Mouse (Mus musculus) lung, postnatal 0 days (tissue): ENCODE results near the gene Aebp1. TPM values are rescaled to one million over a fixed set of nuclear protein-coding genes. Genes with fewer than 3 reads are reported as not detected.
"Not testable (repeated sequence)": the region's sequence is repeated elsewhere in the genome, so short reads cannot be mapped to it uniquely, and the experiment has no call there.

Experiments used
- ATAC-seq: fragments of 200-750 bp; cut with Nextera tagmentation; 2 replicates; pipeline ENCODE4 v1.8.0; 2017; ENCODE audit warnings: moderate library complexity
- DNase-seq: peaks from one replicate; pipeline ENCODE4 v3.0.0-alpha.2; 2016; ENCODE audit warnings: low spot score
- H3K27ac ChIP-seq: fragments of 300-500 bp; sonication (generic); 2 replicates; pipeline ENCODE4 v1.5.1; 2014; ENCODE audit warnings: antibody characterized with exemption, mild to moderate bottlenecking, low read length, mixed read lengths
- H3K27me3 ChIP-seq: fragments of 300-500 bp; sonication (generic); replicated peaks from 2 replicates; pipeline ENCODE4 v1.6.1; 2014; ENCODE audit warnings: low read length, mixed read lengths; ENCODE audit not compliant: insufficient read depth
- H3K36me3 ChIP-seq: fragments of 300-500 bp; sonication (generic); 2 replicates; pipeline ENCODE4 v1.6.1; 2014; ENCODE audit warnings: low read length, mixed read lengths; ENCODE audit not compliant: insufficient read depth
- H3K4me1 ChIP-seq: fragments of 300-500 bp; sonication (generic); 2 replicates; pipeline ENCODE4 v1.6.1; 2014; ENCODE audit warnings: antibody characterized with exemption, low read depth, low read length, mixed read lengths; ENCODE audit not compliant: insufficient read depth
- H3K4me2 ChIP-seq: fragments of 300-500 bp; sonication (generic); replicated peaks from 2 replicates; pipeline ENCODE4 v1.6.1; 2014; ENCODE audit warnings: low read depth, mild to moderate bottlenecking, low read length, moderate library complexity, mixed read lengths
- H3K4me3 ChIP-seq: fragments of 300-500 bp; sonication (generic); 2 replicates; pipeline ENCODE4 v1.5.1; 2014; ENCODE audit warnings: low read depth, low read length
- H3K9ac ChIP-seq: fragments of 300-500 bp; sonication (generic); replicated peaks from 2 replicates; pipeline ENCODE4 v1.6.1; 2014; ENCODE audit warnings: low read depth, mild to moderate bottlenecking
- H3K9me3 ChIP-seq: fragments of 300-500 bp; sonication (generic); 2 replicates; pipeline ENCODE4 v1.6.1; 2016; ENCODE audit warnings: low read length, mixed read lengths
- CTCF ChIP-seq: IDR thresholded peaks from 2 replicates; pipeline ENCODE4 v1.5.1; 2016; ENCODE audit warnings: antibody characterized with exemption, mild to moderate bottlenecking
- EP300 ChIP-seq: IDR thresholded peaks from 2 replicates; pipeline ENCODE4 v1.6.1; 2016; ENCODE audit warnings: antibody characterized with exemption, mild to moderate bottlenecking, control low read depth
- WGBS: fragments of 180-500 bp; shearing (Covaris S2); extraction: QIAGEN DNeasy Blood & Tissue Kit; methylation state at CpG from one replicate; pipeline ENCODE4 v1.1.7; 2014; 5-methylcytosine and 5-hydroxymethylcytosine counted together
- polyA plus RNA-seq: library from polyadenylated mRNA; unstranded; fragments of >200 nt; fragmentation: Nextera tagmentation; extraction: Ambion mirVana; gene quantifications from 2 replicates; pipeline ENCODE4 v1.2.1, GENCODE M21; 2015

Gene Aebp1
- polyA plus RNA-seq, 1 experiment from 2014 or later = 22.3 TPM

DNA sequence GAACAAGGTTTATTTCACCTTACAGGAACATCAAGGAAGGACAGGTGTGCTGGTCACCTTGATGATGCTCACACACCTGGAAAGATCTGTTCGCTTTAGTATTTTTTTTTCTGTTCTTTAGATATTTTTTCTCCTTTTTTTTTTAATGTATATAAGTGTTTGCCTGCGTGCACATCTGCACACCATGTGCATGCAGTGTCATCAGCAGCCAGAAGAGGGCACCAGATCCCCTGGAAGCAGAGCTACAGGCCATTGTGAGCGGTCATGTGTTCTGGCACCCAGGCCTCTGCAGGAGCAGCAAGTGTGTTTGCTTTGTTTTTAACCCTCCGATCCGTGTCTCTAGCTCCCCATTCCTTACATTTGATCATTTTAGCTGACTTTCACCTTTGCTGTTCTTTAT, 18.2 kb downstream of the Aebp1 start:
- H3K9ac ChIP-seq = no peak overlapping the region
- H3K27ac ChIP-seq = no peak overlapping the region
- no peaks in the 10 kb centered on the region for H3K9me3 ChIP-seq
- TF ChIP-seq EP300 (no peak), CTCF (peak; percentile 78)
- DNase-seq = peak; percentile 75
- no peaks in the 10 kb centered on the region for H3K27me3 ChIP-seq
- no peak overlapping the region for H3K4me2 ChIP-seq
- ATAC-seq = no peak
- 48% methylated on average over 5 of the region's 5 CpGs for WGBS
- H3K36me3 ChIP-seq = no peaks in the 10 kb centered on the region
- H3K4me3 ChIP-seq = no peak overlapping the region
- H3K4me1 ChIP-seq = peaks cover 5% of the 10 kb centered on the region; the same call in 1 of the 2 replicates

DNA sequence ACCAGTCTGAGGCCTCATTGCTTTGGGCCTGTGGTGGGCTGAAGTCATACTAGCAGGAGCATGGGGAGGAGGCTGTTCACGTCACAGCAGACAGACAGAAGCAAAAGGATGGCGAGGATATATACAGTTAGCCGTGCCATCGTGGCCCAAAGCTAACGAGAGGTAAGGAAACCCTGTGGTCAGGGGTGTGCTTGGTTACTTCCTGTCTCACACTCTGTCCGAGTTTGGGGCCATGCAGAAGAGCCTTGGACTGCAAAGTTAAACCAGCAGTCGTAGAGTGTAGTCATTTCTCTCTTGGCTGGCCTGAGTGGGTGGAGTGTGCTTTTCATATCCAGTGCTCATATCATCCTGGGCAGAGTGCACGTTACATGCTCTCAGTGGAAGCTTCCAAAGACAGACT, 20.8 kb downstream of the Aebp1 start:
- TF ChIP-seq EP300 (no peak), CTCF (no peak)
- H3K4me3 ChIP-seq = no peak overlapping the region
- no peaks in the 10 kb centered on the region for H3K27me3 ChIP-seq
- no peak for ATAC-seq
- H3K27ac ChIP-seq = no peak overlapping the region
- H3K36me3 ChIP-seq = no peaks in the 10 kb centered on the region
- H3K4me1 ChIP-seq = peaks cover under 1% of the 10 kb centered on the region; the same call in 1 of the 2 replicates
- WGBS = 55% methylated on average over 8 of the region's 8 CpGs
- no peaks in the 10 kb centered on the region for H3K9me3 ChIP-seq
- H3K4me2 ChIP-seq = no peak overlapping the region
- H3K9ac ChIP-seq = no peak overlapping the region
- no peak for DNase-seq

DNA sequence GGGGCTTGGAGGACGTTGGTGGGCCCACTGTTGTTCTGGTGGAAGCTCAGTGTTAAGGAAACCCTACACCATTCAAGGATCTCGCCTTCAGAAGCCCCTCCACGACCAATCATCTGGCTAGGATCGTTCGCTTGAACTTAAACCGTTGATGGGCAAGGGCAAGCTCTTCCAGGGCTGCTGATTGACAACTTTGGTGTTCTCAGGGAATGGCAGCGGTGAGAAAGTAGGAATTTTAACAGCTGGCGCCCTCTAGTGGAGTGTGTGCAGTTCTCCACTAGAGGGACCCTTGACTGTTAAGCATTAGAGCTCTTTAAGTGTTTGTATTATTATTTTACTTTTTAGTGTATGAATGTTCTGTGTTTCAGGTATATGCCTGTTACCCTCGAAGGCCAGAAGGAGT, 24.4 kb downstream of the Aebp1 start:
- H3K36me3 ChIP-seq = no peaks in the 10 kb centered on the region
- no peaks in the 10 kb centered on the region for H3K27me3 ChIP-seq
- H3K4me2 ChIP-seq = no peak overlapping the region
- H3K9ac ChIP-seq = no peak overlapping the region
- peak; percentile 94 for TF ChIP-seq CTCF
- no peak for TF ChIP-seq EP300
- peak; percentile 58; the same call in 1 of the 2 replicates for ATAC-seq
- no peaks in the 10 kb centered on the region for H3K9me3 ChIP-seq
- H3K4me1 ChIP-seq = no peaks in the 10 kb centered on the region
- peak; percentile 84 for DNase-seq
- H3K27ac ChIP-seq = no peak overlapping the region
- H3K4me3 ChIP-seq = no peak overlapping the region
- 14% methylated on average over 9 of the region's 9 CpGs for WGBS

DNA sequence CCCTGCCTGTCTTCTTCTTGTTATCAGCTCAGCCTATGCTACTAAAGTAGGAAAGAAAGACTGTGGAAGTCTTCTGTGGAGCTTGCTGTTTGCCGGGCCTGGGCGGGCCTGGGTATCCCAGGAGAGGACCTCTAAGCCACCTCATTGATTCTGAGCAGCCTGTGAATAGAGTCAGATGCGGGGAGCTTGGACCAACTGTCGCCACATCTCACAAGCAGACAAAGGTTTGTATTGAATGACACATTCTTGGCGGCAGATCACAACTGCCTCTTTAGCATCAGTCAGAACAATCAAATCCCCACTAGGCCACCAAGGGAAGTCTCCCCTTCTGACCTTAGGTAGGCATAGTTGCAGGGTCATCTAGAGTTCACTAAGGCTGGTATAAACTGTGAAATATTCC, 25.5 kb downstream of the Aebp1 start:
- DNase-seq = no peak
- 52% methylated on average over 5 of the region's 5 CpGs for WGBS
- TF ChIP-seq CTCF (no peak), EP300 (no peak)
- Histone ChIP-seq H3K4me2 (no peak overlapping the region), H3K27me3 (no peaks in the 10 kb centered on the region), H3K9me3 (no peaks in the 10 kb centered on the region), H3K4me3 (no peak overlapping the region), H3K36me3 (no peaks in the 10 kb centered on the region), H3K9ac (no peak overlapping the region), H3K27ac (no peak overlapping the region), H3K4me1 (no peaks in the 10 kb centered on the region)
- no peak for ATAC-seq

DNA sequence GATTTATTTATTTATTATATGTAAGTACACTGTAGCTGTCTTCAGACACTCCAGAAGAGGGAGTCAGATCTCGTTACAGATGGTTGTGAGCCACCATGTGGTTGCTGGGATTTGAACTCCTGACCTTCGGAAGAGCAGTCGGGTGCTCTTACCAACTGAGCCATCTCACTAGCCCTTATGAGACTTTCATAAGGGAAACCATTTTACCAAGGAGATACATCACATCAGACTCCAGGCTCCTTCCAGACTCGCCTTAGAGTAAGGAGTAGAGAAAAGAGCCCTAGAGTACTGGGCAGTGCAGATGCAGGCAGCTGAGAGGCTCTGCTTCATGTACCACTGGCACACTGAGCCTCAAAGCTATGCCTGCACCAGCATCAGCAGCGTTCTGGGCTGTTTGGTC, 26.8 kb downstream of the Aebp1 start:
- not testable (repeated sequence) for H3K4me2 ChIP-seq, DNase-seq, H3K9ac ChIP-seq, ATAC-seq, H3K36me3 ChIP-seq, H3K4me3 ChIP-seq, H3K27ac ChIP-seq, H3K9me3 ChIP-seq, H3K4me1 ChIP-seq, H3K27me3 ChIP-seq
- WGBS = 52% methylated on average over 4 of the region's 5 CpGs

DNA sequence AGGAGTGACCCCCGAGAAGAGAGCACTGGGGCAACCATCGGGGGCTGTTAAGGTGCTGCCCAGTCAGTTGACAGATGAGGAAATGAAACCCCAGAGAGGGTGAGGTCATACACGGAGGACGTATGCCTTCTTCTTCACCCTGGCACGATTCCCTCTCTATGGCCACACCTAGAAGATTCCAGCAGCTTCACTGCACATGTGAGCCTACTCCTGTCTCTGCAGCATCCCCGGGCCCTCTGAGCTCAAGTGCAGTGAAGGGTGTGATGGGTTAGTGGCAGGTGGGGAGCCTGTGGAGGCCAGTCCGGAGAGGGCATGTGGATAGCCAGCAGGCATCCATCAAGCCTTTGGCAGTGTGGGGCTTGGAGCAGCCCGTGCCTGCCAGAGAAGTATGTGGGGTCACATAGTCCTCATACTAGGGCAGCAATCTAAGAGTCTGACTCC, 30.4 kb downstream of the Aebp1 start:
- no peaks in the 10 kb centered on the region for H3K36me3 ChIP-seq
- H3K9ac ChIP-seq = no peak overlapping the region
- H3K27me3 ChIP-seq = no peaks in the 10 kb centered on the region
- ATAC-seq (peak; percentile 23; the same call in 1 of the 2 replicates), DNase-seq (peak; percentile 39)
- no peak overlapping the region for H3K4me2 ChIP-seq
- no peak overlapping the region for H3K4me3 ChIP-seq
- TF ChIP-seq CTCF (no peak), EP300 (no peak)
- no peaks in the 10 kb centered on the region for H3K9me3 ChIP-seq
- peaks cover under 1% of the 10 kb centered on the region; the same call in 1 of the 2 replicates for H3K4me1 ChIP-seq
- no peak overlapping the region for H3K27ac ChIP-seq
- WGBS = 13% methylated on average over 8 of the region's 8 CpGs

DNA sequence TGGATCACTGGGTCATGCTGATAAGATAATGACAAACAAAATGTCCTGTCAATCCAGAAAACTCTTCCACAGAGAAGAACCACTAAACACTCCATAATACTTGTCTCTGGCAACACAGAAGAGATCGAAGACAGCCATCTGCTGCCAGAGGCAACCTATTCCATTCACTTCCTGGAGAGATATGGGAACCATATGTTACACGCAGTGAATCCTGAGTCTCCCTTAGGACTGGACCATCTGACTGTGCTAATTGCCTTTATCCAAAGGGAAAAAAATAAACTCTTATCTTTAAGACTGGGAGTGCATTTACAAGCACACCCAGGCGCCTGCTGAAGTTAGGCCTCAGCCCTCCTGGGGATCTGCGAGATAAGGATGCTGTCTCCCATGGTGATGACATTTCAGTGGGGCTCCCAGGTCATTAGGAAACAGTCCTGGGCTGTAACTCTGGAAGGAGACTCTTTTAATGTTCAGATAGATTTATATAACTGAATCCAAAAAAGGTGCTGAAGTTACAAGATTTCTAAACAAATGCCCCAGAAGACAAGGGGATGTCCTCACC, 31.1 kb downstream of the Aebp1 start:
- ATAC-seq (no peak), DNase-seq (no peak)
- H3K27ac ChIP-seq = no peak overlapping the region
- no peaks in the 10 kb centered on the region for H3K36me3 ChIP-seq
- WGBS = 50% methylated on average over 4 of the region's 4 CpGs
- H3K4me2 ChIP-seq = no peak overlapping the region
- H3K4me1 ChIP-seq = peaks cover 6% of the 10 kb centered on the region; the same call in 1 of the 2 replicates
- no peaks in the 10 kb centered on the region for H3K27me3 ChIP-seq
- no peak overlapping the region for H3K4me3 ChIP-seq
- no peaks in the 10 kb centered on the region for H3K9me3 ChIP-seq
- no peak overlapping the region for H3K9ac ChIP-seq
- TF ChIP-seq EP300 (no peak), CTCF (no peak)
